In the genomic region with DNA sequence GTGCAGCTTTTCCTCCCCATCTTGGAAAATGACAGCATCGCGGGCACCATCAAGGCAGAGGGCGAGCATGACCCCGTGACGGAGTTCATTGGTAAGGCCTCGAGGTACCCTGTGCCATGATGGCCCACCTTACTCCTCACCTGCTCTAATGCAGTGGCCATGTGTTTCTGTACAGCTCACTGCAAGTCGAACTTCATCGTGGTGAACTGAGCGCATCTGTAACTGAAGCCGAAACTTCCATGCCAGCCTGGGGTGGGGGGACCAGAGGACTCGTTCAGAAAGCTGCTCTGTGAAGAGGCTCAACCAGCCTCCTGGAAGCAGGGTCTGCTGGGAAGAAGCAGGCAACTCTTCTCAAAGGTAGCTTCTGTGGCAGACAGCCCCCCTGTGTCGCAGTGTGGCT, we compare ENCODE assay signal across 24 mouse cellular contexts. TPM values are rescaled to one million over a fixed set of nuclear protein-coding genes. Genes with fewer than 3 reads are reported as not detected.
DNase-seq lines count a peak whose midpoint lies in the region; ATAC-seq lines count a peak whose summit lies in the region.
"Had no signal": no experiment of that assay in that cellular context is flagged by ENCODE, and none has a peak within 500 bp of the region (broad histone marks: within the 10 kb centered on the region; RNA-seq: fewer than 3 reads in every experiment).

No protein-coding gene starts in this region.

- H3K36me3 ChIP-seq in liver, embryonic 12.5 days = peaks cover 93% of the 10 kb centered on the region
- peaks cover 63% of the 10 kb centered on the region for H3K36me3 ChIP-seq in liver, embryonic 11.5 days (ENCODE audit: control insufficient read depth, insufficient read depth, low read length)
- peaks cover 96% of the 10 kb centered on the region for H3K36me3 ChIP-seq in megakaryocyte, embryonic 14.5 days (replicated peaks; ENCODE audit: low read length)

- H3K4me2 ChIP-seq in liver, embryonic 12.5 days = no peak overlapping the region
- H3K4me2 ChIP-seq in liver, embryonic 11.5 days = no peak overlapping the region
- H3K4me2 ChIP-seq: forebrain, embryonic 15.5 days; heart, embryonic 11.5 days; hindbrain, embryonic 14.5 days had no signal

- ATAC-seq in liver, embryonic 12.5 days = 0 out of 2 replicates have a peak, but pooled peaks have one; percentile 13
- no peak for ATAC-seq in liver, embryonic 11.5 days (replicated peaks; ENCODE audit: low FRiP score)
- no peak for ATAC-seq in megakaryocyte, adult 5-6 weeks (ENCODE audit: poor library complexity, severe bottlenecking)
- ATAC-seq: forebrain, embryonic 15.5 days; hindbrain, postnatal 0 days; Patski had no signal

- H3K27ac ChIP-seq in liver, embryonic 12.5 days = no peak overlapping the region
- H3K27ac ChIP-seq in liver, embryonic 11.5 days (ENCODE audit: low read depth, low read length) = no peak overlapping the region
- H3K27ac ChIP-seq: forebrain, embryonic 10.5 days; forebrain, embryonic 15.5 days; heart, adult 2 months; hindbrain, embryonic 14.5 days; hindbrain, postnatal 0 days had no signal

- DNase-seq in heart, adult 11 months = peak; percentile 87
- DNase-seq in heart, postnatal 10 days = no peak
- no peak for DNase-seq in liver, embryonic 11.5 days (ENCODE audit: low spot score)
- DNase-seq: adrenal gland, postnatal 10 days; adrenal gland, postnatal 36 days; B cell, adult 2 months; cerebellum, adult 18-20 months; cerebellum, adult 9-10 months; cerebellum, postnatal 14 days; gastrocnemius, postnatal 25 days; heart, adult 2 months; heart, postnatal 36 days had no signal

- H3K4me1 ChIP-seq in liver, embryonic 12.5 days = no peaks in the 10 kb centered on the region
- no peaks in the 10 kb centered on the region for H3K4me1 ChIP-seq in liver, embryonic 11.5 days (replicated peaks; ENCODE audit: control insufficient read depth, insufficient read depth, low read length)
- peaks cover 16% of the 10 kb centered on the region for H3K4me1 ChIP-seq in megakaryocyte, embryonic 14.5 days

- 90% methylated on average over 12 of the region's 12 CpGs for WGBS in liver, embryonic 12.5 days (ENCODE audit: insufficient replicate concordance)
- 94% methylated on average over 12 of the region's 12 CpGs for WGBS in liver, embryonic 11.5 days

- intact Hi-C loops in heart, postnatal 10 days (cut with DNase I) = no loop called here

- H3K4me3 ChIP-seq in liver, embryonic 12.5 days = no peak overlapping the region
- no peak overlapping the region for H3K4me3 ChIP-seq in liver, embryonic 11.5 days (ENCODE audit: low read depth, low read length)
- H3K4me3 ChIP-seq in megakaryocyte, embryonic 14.5 days (replicated peaks) = peak overlapping the region; percentile 42
- H3K4me3 ChIP-seq: forebrain, embryonic 10.5 days; forebrain, embryonic 15.5 days; heart, adult 2 months had no signal

- H3K9me3 ChIP-seq in liver, embryonic 12.5 days (replicated peaks) = no peaks in the 10 kb centered on the region
- H3K9me3 ChIP-seq in liver, embryonic 11.5 days (ENCODE audit: control insufficient read depth, low read length) = no peaks in the 10 kb centered on the region
- H3K9me3 ChIP-seq in megakaryocyte, embryonic 14.5 days = no peaks in the 10 kb centered on the region
- H3K9me3 ChIP-seq: forebrain, embryonic 10.5 days; forebrain, embryonic 15.5 days; G1E had no signal

- H3K9ac ChIP-seq in liver, embryonic 12.5 days = no peak overlapping the region
- no peak overlapping the region for H3K9ac ChIP-seq in liver, embryonic 11.5 days (ENCODE audit: low read depth, low read length)
- H3K9ac ChIP-seq: forebrain, embryonic 15.5 days; hindbrain, embryonic 14.5 days had no signal

- no peaks in the 10 kb centered on the region for H3K27me3 ChIP-seq in liver, embryonic 12.5 days (replicated peaks)
- H3K27me3 ChIP-seq in liver, embryonic 11.5 days (replicated peaks; ENCODE audit: control insufficient read depth, insufficient read depth, low read length) = no peaks in the 10 kb centered on the region
- no peaks in the 10 kb centered on the region for H3K27me3 ChIP-seq in megakaryocyte, embryonic 14.5 days (replicated peaks)
- H3K27me3 ChIP-seq: CH12.LX; forebrain, embryonic 15.5 days; Patski had no signal

RNA-seq across cellular contexts. Expression of gene Nelfcd, which starts 11.3 kb away (rescaled TPM):
- 10 to 100 TPM; 43.9 to 44.0 TPM for total RNA-seq in heart, postnatal 10 days (2021)
- 99.2 and 100 TPM in 2 replicates for polyA plus RNA-seq in liver, embryonic 12.5 days (2016; fragmentation: Nextera tagmentation; extraction: Ambion mirVana)
- 117 and 125 TPM in 2 replicates for polyA plus RNA-seq in liver, embryonic 11.5 days (2014; fragmentation: Nextera tagmentation; extraction: Ambion mirVana)
- 36.2 and 36.8 TPM in 2 replicates for polyA plus RNA-seq in megakaryocyte, embryonic 14.5 days (2012; ENCODE audit: insufficient read depth, low replicate concordance)
- total RNA-seq in megakaryocyte, adult 5-6 weeks (2015) = 24.5 and 25.5 TPM in 2 replicates
- total RNA-seq in megakaryocyte, adult 5-6 weeks (2017) = 26.3 and 39.0 TPM in 2 replicates

RNA-seq across cellular contexts. Expression of gene Ctsz, which starts 12.0 kb away (rescaled TPM):
- total RNA-seq in heart, postnatal 10 days (2021) = 10 to 100 TPM; 54.7 to 61.0 TPM
- 102 and 111 TPM in 2 replicates for polyA plus RNA-seq in liver, embryonic 12.5 days (2016; fragmentation: Nextera tagmentation; extraction: Ambion mirVana)
- 159 and 162 TPM in 2 replicates for polyA plus RNA-seq in liver, embryonic 11.5 days (2014; fragmentation: Nextera tagmentation; extraction: Ambion mirVana)
- 145 and 269 TPM in 2 replicates for polyA plus RNA-seq in megakaryocyte, embryonic 14.5 days (2012; ENCODE audit: insufficient read depth, low replicate concordance)
- 265 and 282 TPM in 2 replicates for total RNA-seq in megakaryocyte, adult 5-6 weeks (2015)
- 388 and 414 TPM in 2 replicates for total RNA-seq in megakaryocyte, adult 5-6 weeks (2017)

RNA-seq across cellular contexts. Expression of gene Tubb1, which starts 23.6 kb away (rescaled TPM):
- 1 to 10 TPM; 1.8 to 3.3 TPM for total RNA-seq in heart, postnatal 10 days (2021)
- polyA plus RNA-seq in liver, embryonic 12.5 days (2016; fragmentation: Nextera tagmentation; extraction: Ambion mirVana) = 48.2 and 55.7 TPM in 2 replicates
- polyA plus RNA-seq in liver, embryonic 11.5 days (2014; fragmentation: Nextera tagmentation; extraction: Ambion mirVana) = 43.5 and 51.9 TPM in 2 replicates
- polyA plus RNA-seq in megakaryocyte, embryonic 14.5 days (2012; ENCODE audit: insufficient read depth, low replicate concordance) = 11.2 and 32.6 TPM in 2 replicates
- not detected in 2 replicates for total RNA-seq in megakaryocyte, adult 5-6 weeks (2015)
- total RNA-seq in megakaryocyte, adult 5-6 weeks (2017) = 0.26 and 0.53 TPM in 2 replicates
- total RNA-seq: CH12.LX; gastrocnemius, adult 8-10 months had no signal
- polyA plus RNA-seq: G1E; hindbrain, postnatal 0 days; Patski had no signal

RNA-seq across cellular contexts. Expression of gene Atp5e, which starts 37.0 kb away (rescaled TPM):
- total RNA-seq in heart, postnatal 10 days (2021) = 1,000 to 10,000 TPM; 1,182 to 1,233 TPM
- polyA plus RNA-seq in liver, embryonic 12.5 days (2016; fragmentation: Nextera tagmentation; extraction: Ambion mirVana) = 514 and 545 TPM in 2 replicates
- 597 and 634 TPM in 2 replicates for polyA plus RNA-seq in liver, embryonic 11.5 days (2014; fragmentation: Nextera tagmentation; extraction: Ambion mirVana)
- polyA plus RNA-seq in megakaryocyte, embryonic 14.5 days (2012; ENCODE audit: insufficient read depth, low replicate concordance) = 161 and 328 TPM in 2 replicates
- total RNA-seq in megakaryocyte, adult 5-6 weeks (2015) = 421 and 466 TPM in 2 replicates
- total RNA-seq in megakaryocyte, adult 5-6 weeks (2017) = 212 and 256 TPM in 2 replicates

RNA-seq across cellular contexts. Expression of gene Prelid3b, which starts 46.0 kb away (rescaled TPM):
- total RNA-seq in heart, postnatal 10 days (2021) = 10 to 100 TPM; 85.0 to 88.6 TPM
- polyA plus RNA-seq in liver, embryonic 12.5 days (2016; fragmentation: Nextera tagmentation; extraction: Ambion mirVana) = 113 and 115 TPM in 2 replicates
- polyA plus RNA-seq in liver, embryonic 11.5 days (2014; fragmentation: Nextera tagmentation; extraction: Ambion mirVana) = 156 and 162 TPM in 2 replicates
- polyA plus RNA-seq in megakaryocyte, embryonic 14.5 days (2012; ENCODE audit: insufficient read depth, low replicate concordance) = 4.1 and 30.0 TPM in 2 replicates
- total RNA-seq in megakaryocyte, adult 5-6 weeks (2015) = 62.1 and 66.9 TPM in 2 replicates
- total RNA-seq in megakaryocyte, adult 5-6 weeks (2017) = 141 and 145 TPM in 2 replicates
